Mouse (Mus musculus) kidney, adult 9 months (tissue): Measurements from ENCODE around the gene Dip2c.

Experiments used
- DNase-seq: peaks from one replicate; pipeline ENCODE4 v3.0.0; 2022

The Dip2c gene

GRCm38 (mm10) chr13:9426267-9426666 is 149.9 kb downstream of the Dip2c start:
- DNase-seq, result no peak

GRCm38 (mm10) chr13:9426779-9427178 is 150.5 kb downstream of the Dip2c start:
- peak; percentile 34 for DNase-seq

- DNase-seq, result no peak
Measured at GRCm38 (mm10) chr13:9429884-9430283, 153.6 kb downstream of the Dip2c start.

- no peak for DNase-seq
Measured at GRCm38 (mm10) chr13:9430724-9431123, 154.4 kb downstream of the Dip2c start.

- no peak for DNase-seq
Measured at GRCm38 (mm10) chr13:9431441-9431840, 155.1 kb downstream of the Dip2c start.

- DNase-seq, result no peak
Measured at GRCm38 (mm10) chr13:9443066-9443465, 166.7 kb downstream of the Dip2c start.

- peak; percentile 42 for DNase-seq
Measured at GRCm38 (mm10) chr13:9445533-9446294, 169.4 kb downstream of the Dip2c start.

GRCm38 (mm10) chr13:9446448-9447115 is 170.3 kb downstream of the Dip2c start:
- DNase-seq, result no peak

GRCm38 (mm10) chr13:9450276-9450675 is 173.9 kb downstream of the Dip2c start:
- DNase-seq, result no peak

- no peak for DNase-seq
Measured at GRCm38 (mm10) chr13:9451952-9452351, 175.6 kb downstream of the Dip2c start.

GRCm38 (mm10) chr13:9454426-9455177 is 178.3 kb downstream of the Dip2c start:
- DNase-seq, result peak; percentile 91

- DNase-seq, result no peak
Measured at GRCm38 (mm10) chr13:9455979-9456378, 179.7 kb downstream of the Dip2c start.

- DNase-seq, result no peak
Measured at GRCm38 (mm10) chr13:9457420-9458308, 181.3 kb downstream of the Dip2c start.

GRCm38 (mm10) chr13:9464457-9464856 is 188.1 kb downstream of the Dip2c start:
- no peak for DNase-seq

GRCm38 (mm10) chr13:9467216-9467615 is 190.9 kb downstream of the Dip2c start:
- DNase-seq, result peak; percentile 76

GRCm38 (mm10) chr13:9473383-9473782 is 197.1 kb downstream of the Dip2c start:
- DNase-seq, result no peak

- DNase-seq, result peak; percentile 33
Measured at GRCm38 (mm10) chr13:9481722-9482121, 205.4 kb downstream of the Dip2c start.

GRCm38 (mm10) chr13:9489696-9490095 is 213.4 kb downstream of the Dip2c start:
- peak; percentile 67 for DNase-seq

GRCm38 (mm10) chr13:9494726-9495125 is 218.4 kb downstream of the Dip2c start:
- no peak for DNase-seq

GRCm38 (mm10) chr13:9504118-9504856 is 228.0 kb downstream of the Dip2c start:
- peak; percentile 43 for DNase-seq

- no peak for DNase-seq
Measured at GRCm38 (mm10) chr13:9538556-9538955, 262.2 kb downstream of the Dip2c start.
